Mouse (Mus musculus): Measurements from ENCODE around the gene Csmd2. TPM values are rescaled to one million over a fixed set of nuclear protein-coding genes. Genes with fewer than 3 reads are reported as not detected.

Csmd2 gene
- polyA plus RNA-seq, 1 experiment from 2014 or later: 0.21 TPM

GRCm38 (mm10) chr4:128371766-128372165, 384.1 kb downstream of the Csmd2 start:
- ATAC-seq (replicated peaks; ENCODE audit: insufficient number of reproducible peaks, low FRiP score, low TSS enrichment, low read depth) (no peak), DNase-seq (ENCODE audit: low spot score) (no peak)
- no peak overlapping the region for H3K4me2 ChIP-seq (ENCODE audit: low read depth, low read length)
- no peaks in the 10 kb centered on the region for H3K27me3 ChIP-seq (ENCODE audit: control insufficient read depth, insufficient read depth, low read length)
- H3K4me1 ChIP-seq (ENCODE audit: control insufficient read depth, insufficient read depth, low read length): no peaks in the 10 kb centered on the region
- no peak overlapping the region for H3K9ac ChIP-seq (replicated peaks; ENCODE audit: low read length)
- no peak overlapping the region for H3K27ac ChIP-seq (replicated peaks; ENCODE audit: low read depth, low read length)
- no peak overlapping the region for H3K4me3 ChIP-seq (ENCODE audit: low read depth, low read length)
- no peaks in the 10 kb centered on the region for H3K9me3 ChIP-seq (replicated peaks; ENCODE audit: control insufficient read depth, low read length)
- no peaks in the 10 kb centered on the region for H3K36me3 ChIP-seq (replicated peaks; ENCODE audit: control insufficient read depth, insufficient read depth, low read depth, low read length)
- WGBS: 80% methylated on average over 6 of the region's 6 CpGs

GRCm38 (mm10) chr4:128373196-128373595, 385.5 kb downstream of the Csmd2 start:
- 86% methylated on average over 6 of the region's 6 CpGs for WGBS
- Histone ChIP-seq H3K27ac (replicated peaks; ENCODE audit: low read depth, low read length) (no peak overlapping the region), H3K27me3 (ENCODE audit: control insufficient read depth, insufficient read depth, low read length) (no peaks in the 10 kb centered on the region), H3K4me1 (ENCODE audit: control insufficient read depth, insufficient read depth, low read length) (no peaks in the 10 kb centered on the region), H3K36me3 (replicated peaks; ENCODE audit: control insufficient read depth, insufficient read depth, low read depth, low read length) (no peaks in the 10 kb centered on the region), H3K9me3 (replicated peaks; ENCODE audit: control insufficient read depth, low read length) (no peaks in the 10 kb centered on the region), H3K4me2 (ENCODE audit: low read depth, low read length) (no peak overlapping the region), H3K9ac (replicated peaks; ENCODE audit: low read length) (no peak overlapping the region), H3K4me3 (ENCODE audit: low read depth, low read length) (no peak overlapping the region)
- DNase-seq (ENCODE audit: low spot score) (no peak), ATAC-seq (replicated peaks; ENCODE audit: insufficient number of reproducible peaks, low FRiP score, low TSS enrichment, low read depth) (no peak)

GRCm38 (mm10) chr4:128374051-128374450, 386.4 kb downstream of the Csmd2 start:
- H3K4me3 ChIP-seq (ENCODE audit: low read depth, low read length): no peak overlapping the region
- no peak overlapping the region for H3K9ac ChIP-seq (replicated peaks; ENCODE audit: low read length)
- WGBS: 88% methylated on average over 5 of the region's 5 CpGs
- no peaks in the 10 kb centered on the region for H3K4me1 ChIP-seq (ENCODE audit: control insufficient read depth, insufficient read depth, low read length)
- H3K36me3 ChIP-seq (replicated peaks; ENCODE audit: control insufficient read depth, insufficient read depth, low read depth, low read length): no peaks in the 10 kb centered on the region
- no peak overlapping the region for H3K4me2 ChIP-seq (ENCODE audit: low read depth, low read length)
- no peaks in the 10 kb centered on the region for H3K27me3 ChIP-seq (ENCODE audit: control insufficient read depth, insufficient read depth, low read length)
- H3K9me3 ChIP-seq (replicated peaks; ENCODE audit: control insufficient read depth, low read length): no peaks in the 10 kb centered on the region
- H3K27ac ChIP-seq (replicated peaks; ENCODE audit: low read depth, low read length): no peak overlapping the region
- ATAC-seq (replicated peaks; ENCODE audit: insufficient number of reproducible peaks, low FRiP score, low TSS enrichment, low read depth) (no peak), DNase-seq (ENCODE audit: low spot score) (no peak)

GRCm38 (mm10) chr4:128378946-128379345, 391.3 kb downstream of the Csmd2 start:
- H3K27me3 ChIP-seq (ENCODE audit: control insufficient read depth, insufficient read depth, low read length): no peaks in the 10 kb centered on the region
- H3K4me2 ChIP-seq (ENCODE audit: low read depth, low read length): no peak overlapping the region
- 66% methylated on average over 2 of the region's 2 CpGs for WGBS
- DNase-seq (ENCODE audit: low spot score): no peak
- no peaks in the 10 kb centered on the region for H3K9me3 ChIP-seq (replicated peaks; ENCODE audit: control insufficient read depth, low read length)
- no peak for ATAC-seq (replicated peaks; ENCODE audit: insufficient number of reproducible peaks, low FRiP score, low TSS enrichment, low read depth)
- no peaks in the 10 kb centered on the region for H3K4me1 ChIP-seq (ENCODE audit: control insufficient read depth, insufficient read depth, low read length)
- H3K4me3 ChIP-seq (ENCODE audit: low read depth, low read length): no peak overlapping the region
- H3K9ac ChIP-seq (replicated peaks; ENCODE audit: low read length): no peak overlapping the region
- H3K36me3 ChIP-seq (replicated peaks; ENCODE audit: control insufficient read depth, insufficient read depth, low read depth, low read length): no peaks in the 10 kb centered on the region
- no peak overlapping the region for H3K27ac ChIP-seq (replicated peaks; ENCODE audit: low read depth, low read length)

GRCm38 (mm10) chr4:128381331-128381730, 393.7 kb downstream of the Csmd2 start:
- ATAC-seq (replicated peaks; ENCODE audit: insufficient number of reproducible peaks, low FRiP score, low TSS enrichment, low read depth): no peak
- 84% methylated on average over 6 of the region's 6 CpGs for WGBS
- Histone ChIP-seq H3K9ac (replicated peaks; ENCODE audit: low read length) (no peak overlapping the region), H3K4me1 (ENCODE audit: control insufficient read depth, insufficient read depth, low read length) (no peaks in the 10 kb centered on the region), H3K27me3 (ENCODE audit: control insufficient read depth, insufficient read depth, low read length) (no peaks in the 10 kb centered on the region), H3K4me2 (ENCODE audit: low read depth, low read length) (no peak overlapping the region), H3K4me3 (ENCODE audit: low read depth, low read length) (no peak overlapping the region), H3K27ac (replicated peaks; ENCODE audit: low read depth, low read length) (no peak overlapping the region), H3K9me3 (replicated peaks; ENCODE audit: control insufficient read depth, low read length) (no peaks in the 10 kb centered on the region), H3K36me3 (replicated peaks; ENCODE audit: control insufficient read depth, insufficient read depth, low read depth, low read length) (no peaks in the 10 kb centered on the region)
- DNase-seq (ENCODE audit: low spot score): no peak

- no peaks in the 10 kb centered on the region for H3K4me1 ChIP-seq (ENCODE audit: control insufficient read depth, insufficient read depth, low read length)
- H3K36me3 ChIP-seq (replicated peaks; ENCODE audit: control insufficient read depth, insufficient read depth, low read depth, low read length): no peaks in the 10 kb centered on the region
- no peak overlapping the region for H3K27ac ChIP-seq (replicated peaks; ENCODE audit: low read depth, low read length)
- ATAC-seq (replicated peaks; ENCODE audit: insufficient number of reproducible peaks, low FRiP score, low TSS enrichment, low read depth) (no peak), DNase-seq (ENCODE audit: low spot score) (no peak)
- H3K9ac ChIP-seq (replicated peaks; ENCODE audit: low read length): no peak overlapping the region
- H3K4me2 ChIP-seq (ENCODE audit: low read depth, low read length): no peak overlapping the region
- H3K9me3 ChIP-seq (replicated peaks; ENCODE audit: control insufficient read depth, low read length): no peaks in the 10 kb centered on the region
- H3K4me3 ChIP-seq (ENCODE audit: low read depth, low read length): no peak overlapping the region
- no peaks in the 10 kb centered on the region for H3K27me3 ChIP-seq (ENCODE audit: control insufficient read depth, insufficient read depth, low read length)
- 89% methylated on average over 7 of the region's 7 CpGs for WGBS
Measured at GRCm38 (mm10) chr4:128383800-128384199, 396.1 kb downstream of the Csmd2 start.

GRCm38 (mm10) chr4:128391484-128391883, 403.8 kb downstream of the Csmd2 start:
- ATAC-seq (replicated peaks; ENCODE audit: insufficient number of reproducible peaks, low FRiP score, low TSS enrichment, low read depth): no peak
- H3K4me2 ChIP-seq (ENCODE audit: low read depth, low read length): no peak overlapping the region
- 94% methylated on average over 5 of the region's 5 CpGs for WGBS

GRCm38 (mm10) chr4:128392279-128392678, 404.6 kb downstream of the Csmd2 start:
- ATAC-seq (replicated peaks; ENCODE audit: insufficient number of reproducible peaks, low FRiP score, low TSS enrichment, low read depth) (no peak), DNase-seq (ENCODE audit: low spot score) (no peak)
- Histone ChIP-seq H3K4me1 (ENCODE audit: control insufficient read depth, insufficient read depth, low read length) (no peaks in the 10 kb centered on the region), H3K27me3 (ENCODE audit: control insufficient read depth, insufficient read depth, low read length) (no peaks in the 10 kb centered on the region), H3K9ac (replicated peaks; ENCODE audit: low read length) (no peak overlapping the region), H3K4me3 (ENCODE audit: low read depth, low read length) (no peak overlapping the region), H3K27ac (replicated peaks; ENCODE audit: low read depth, low read length) (no peak overlapping the region), H3K36me3 (replicated peaks; ENCODE audit: control insufficient read depth, insufficient read depth, low read depth, low read length) (no peaks in the 10 kb centered on the region), H3K4me2 (ENCODE audit: low read depth, low read length) (no peak overlapping the region), H3K9me3 (replicated peaks; ENCODE audit: control insufficient read depth, low read length) (no peaks in the 10 kb centered on the region)
- WGBS: 42% methylated on average over 3 of the region's 3 CpGs

More at GRCm38 (mm10) chr4:128391484-128391883, 403.8 kb downstream of the Csmd2 start:
- Histone ChIP-seq H3K9ac (replicated peaks; ENCODE audit: low read length) (no peak overlapping the region), H3K27ac (replicated peaks; ENCODE audit: low read depth, low read length) (no peak overlapping the region), H3K4me3 (ENCODE audit: low read depth, low read length) (no peak overlapping the region), H3K27me3 (ENCODE audit: control insufficient read depth, insufficient read depth, low read length) (no peaks in the 10 kb centered on the region), H3K36me3 (replicated peaks; ENCODE audit: control insufficient read depth, insufficient read depth, low read depth, low read length) (no peaks in the 10 kb centered on the region), H3K9me3 (replicated peaks; ENCODE audit: control insufficient read depth, low read length) (no peaks in the 10 kb centered on the region), H3K4me1 (ENCODE audit: control insufficient read depth, insufficient read depth, low read length) (no peaks in the 10 kb centered on the region)
- DNase-seq (ENCODE audit: low spot score): no peak
